Mouse (Mus musculus) erythroid progenitor cell, adult 5-6 weeks (primary cell): Measurements from ENCODE around the gene Mapk8ip2. TPM values are rescaled to one million over a fixed set of nuclear protein-coding genes. Genes with fewer than 3 reads are reported as not detected.
"Not testable (repeated sequence)": the region's sequence is repeated elsewhere in the genome, so short reads cannot be mapped to it uniquely, and the experiment has no call there.

Experiments
- ATAC-seq: replicated peaks from 2 replicates; pipeline ENCODE4 v1.8.0; 2016; ENCODE audit warnings: moderate number of reproducible peaks, mild to moderate bottlenecking, moderate TSS enrichment, inconsistent platforms; ENCODE audit not compliant: poor library complexity, low FRiP score, severe bottlenecking
- total RNA-seq, 2 experiments: library from RNA; stranded (forward) in 1 of 2; stranded (reverse) in 1 of 2; fragments of 150-400 nt in 1 of 2; fragments of 186-747, 209-891 nt in 1 of 2; gene quantifications; 2 replicates each; pipeline versions ENCODE4 v1.2.3 to v1.2.4; 2015 to 2017; ENCODE audit warnings: low replicate concordance in 2 of 2

Gene Mapk8ip2
- total RNA-seq (2015; ENCODE audit: low replicate concordance) (not detected in 2 replicates), total RNA-seq (2017; ENCODE audit: low replicate concordance) (not detected in 2 replicates)

DNA sequence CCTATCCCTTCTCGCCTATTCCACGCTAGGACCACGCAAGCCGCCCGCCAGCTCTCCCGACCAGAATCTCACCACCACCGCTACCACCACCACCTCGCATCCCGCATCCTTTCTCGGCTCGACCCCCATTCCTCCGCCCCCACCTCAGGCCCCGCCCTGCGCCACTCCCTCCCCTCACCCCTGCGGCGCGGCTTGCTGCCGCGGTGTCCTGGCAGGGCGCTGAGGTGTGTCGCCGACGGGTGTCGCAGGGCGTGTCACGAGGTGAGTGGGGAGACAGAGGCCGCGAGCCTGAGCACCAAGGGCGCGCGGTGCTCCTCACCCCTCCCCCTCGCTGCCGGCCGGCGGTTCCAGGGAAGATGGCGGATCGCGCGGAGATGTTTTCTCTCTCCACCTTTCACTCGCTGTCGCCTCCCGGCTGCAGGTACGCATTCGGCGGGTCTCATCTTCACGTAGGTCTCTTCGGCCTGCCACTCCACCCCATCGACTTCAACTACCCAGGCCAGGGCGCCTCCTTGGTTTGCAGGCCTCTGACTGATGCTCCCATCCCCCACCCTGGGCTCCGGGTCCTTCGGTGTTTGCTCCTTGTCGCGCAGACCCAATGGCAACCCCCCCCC is at the start of gene Mapk8ip2:
TSS of gene Mapk8ip2 (plus strand) at position 49 of the 614 bp plus-strand sequence.
- no peak for ATAC-seq

DNA sequence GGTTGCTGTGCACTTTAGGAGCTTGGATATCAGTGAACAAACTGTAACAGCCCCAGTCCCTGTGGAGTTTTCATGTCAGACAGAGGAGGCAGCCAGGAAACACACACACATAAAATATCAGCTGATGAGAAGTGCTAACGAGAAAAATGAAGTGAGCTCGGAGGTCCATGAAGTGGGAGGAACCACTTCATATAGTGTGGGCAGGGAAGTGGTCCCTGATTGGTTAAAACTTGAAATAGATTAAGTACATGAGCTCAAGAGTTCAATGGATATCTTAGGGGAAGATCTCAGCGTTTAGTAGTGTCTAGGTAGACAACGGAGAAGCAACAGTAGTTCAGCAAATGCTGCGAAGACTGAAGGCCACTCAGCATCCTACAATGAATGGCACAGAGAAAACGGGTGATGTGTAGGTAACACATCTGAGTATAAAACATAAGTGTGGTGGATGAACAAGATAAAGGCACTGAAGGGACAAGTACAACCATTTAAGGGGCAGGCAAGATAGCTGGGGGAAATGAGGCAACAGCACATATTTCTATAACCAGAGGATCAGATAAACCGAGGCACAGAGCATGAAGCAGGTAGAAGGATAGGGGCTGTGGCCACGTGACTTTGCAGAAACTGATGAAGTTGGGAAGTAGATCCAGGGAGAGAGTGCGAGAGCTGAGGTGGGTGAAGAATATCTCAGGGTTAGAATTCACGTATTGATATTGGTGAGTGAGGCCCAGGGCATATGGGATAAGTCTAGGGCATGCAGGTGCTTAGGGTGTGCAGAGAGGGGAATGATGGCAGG is 48.7 kb upstream of the Mapk8ip2 start:
- ATAC-seq: no peak

DNA sequence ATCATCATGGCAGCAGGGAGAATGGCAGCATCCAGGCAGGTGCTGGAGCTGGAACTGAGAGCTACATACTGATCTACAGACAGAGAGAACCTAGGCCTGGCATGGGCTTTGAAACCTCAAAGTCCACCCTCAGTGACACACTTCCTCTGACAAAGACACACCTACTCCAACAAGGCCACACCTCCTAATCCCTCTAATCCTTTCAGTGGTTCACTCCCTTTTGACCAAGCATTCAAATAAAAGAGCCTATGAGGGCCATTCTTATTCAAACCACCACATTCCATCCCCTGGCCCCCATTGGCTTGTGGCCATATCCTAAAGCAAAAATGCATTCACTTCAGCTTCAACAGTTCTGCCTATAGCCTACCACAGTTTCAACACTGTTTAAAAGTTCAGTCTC is 47.0 kb upstream of the Mapk8ip2 start:
- ATAC-seq: no peak

DNA sequence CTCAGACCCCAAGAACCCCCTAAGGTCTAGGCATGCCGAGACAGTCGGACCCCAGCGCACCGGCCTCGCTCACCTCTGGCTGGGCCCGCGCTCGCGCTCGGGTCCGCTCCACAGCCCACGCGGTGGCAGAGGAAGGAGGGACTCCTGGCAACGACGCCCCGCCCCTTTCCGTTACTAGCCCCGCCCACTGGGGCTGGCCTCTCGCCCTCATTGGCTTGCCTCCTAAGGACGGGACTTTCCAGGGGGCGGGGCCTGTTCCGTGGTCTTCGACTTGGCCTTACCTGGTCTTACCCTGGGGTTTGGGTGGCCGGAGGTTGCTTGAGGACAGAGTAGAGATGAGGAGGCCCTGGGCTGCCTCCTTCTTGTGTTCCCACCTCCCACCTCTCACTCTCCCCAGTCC is 43.6 kb upstream of the Mapk8ip2 start, which contains the start of gene Syce3:
TSS of gene Syce3 (minus strand) at position 386 of the 400 bp plus-strand sequence.
- ATAC-seq: no peak

DNA sequence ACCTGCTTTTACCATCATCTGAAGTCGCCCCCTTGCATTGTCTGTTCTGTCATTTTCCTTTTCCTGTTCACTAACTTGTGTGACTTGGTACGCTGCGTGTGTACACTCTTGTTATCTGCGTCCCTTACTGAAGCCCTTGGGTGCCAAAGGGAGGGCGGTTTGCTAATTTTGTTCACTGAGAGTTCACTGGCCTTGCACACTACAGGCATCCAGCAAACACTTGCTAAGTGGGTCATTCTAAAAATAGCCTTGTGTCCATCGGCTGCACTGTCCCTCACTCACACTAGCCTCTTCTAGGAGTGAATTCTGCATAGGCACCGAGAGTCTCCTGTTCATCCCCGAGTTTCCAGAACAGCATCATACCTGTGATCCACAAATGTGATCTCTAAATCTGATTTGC is 38.4 kb upstream of the Mapk8ip2 start:
- no peak for ATAC-seq

DNA sequence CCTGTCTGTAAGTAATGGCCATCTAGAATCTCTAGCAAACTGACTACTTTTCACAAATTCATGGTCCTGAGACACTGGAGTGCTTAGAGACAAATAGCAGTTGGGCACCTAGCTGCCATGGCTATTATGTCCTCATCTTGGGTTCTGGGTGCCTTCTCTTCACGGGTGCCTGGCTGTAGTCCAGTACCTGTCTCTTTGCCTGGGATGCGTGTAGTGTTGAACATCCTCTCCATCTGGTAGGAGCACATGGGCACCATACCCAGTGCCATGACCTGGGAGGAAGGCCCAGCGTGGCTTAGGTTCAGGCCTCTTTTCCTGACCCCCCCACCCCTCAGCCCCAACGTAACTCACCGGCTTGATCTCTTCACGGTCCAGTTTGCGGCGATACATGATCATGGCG is 31.8 kb upstream of the Mapk8ip2 start:
- ATAC-seq: no peak

DNA sequence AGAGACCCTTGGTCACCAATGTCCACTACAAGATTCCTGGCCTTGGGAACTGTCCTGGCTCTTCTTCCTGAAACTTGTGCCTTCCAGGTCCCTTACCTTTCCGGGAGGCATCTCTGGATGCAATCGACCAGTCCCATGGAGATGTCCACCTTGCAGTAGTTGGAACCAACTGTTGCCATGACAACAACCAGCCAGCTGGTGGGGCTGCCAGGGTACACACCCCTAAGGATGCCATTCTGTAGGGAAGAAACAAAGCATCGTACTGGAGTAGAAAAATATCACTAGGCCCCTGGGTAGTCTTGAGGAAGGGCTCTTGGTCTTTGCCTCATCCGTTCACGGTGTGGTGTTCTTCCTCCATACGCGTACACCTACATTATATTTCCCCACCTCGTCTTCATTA is 29.1 kb upstream of the Mapk8ip2 start:
- ATAC-seq: no peak

DNA sequence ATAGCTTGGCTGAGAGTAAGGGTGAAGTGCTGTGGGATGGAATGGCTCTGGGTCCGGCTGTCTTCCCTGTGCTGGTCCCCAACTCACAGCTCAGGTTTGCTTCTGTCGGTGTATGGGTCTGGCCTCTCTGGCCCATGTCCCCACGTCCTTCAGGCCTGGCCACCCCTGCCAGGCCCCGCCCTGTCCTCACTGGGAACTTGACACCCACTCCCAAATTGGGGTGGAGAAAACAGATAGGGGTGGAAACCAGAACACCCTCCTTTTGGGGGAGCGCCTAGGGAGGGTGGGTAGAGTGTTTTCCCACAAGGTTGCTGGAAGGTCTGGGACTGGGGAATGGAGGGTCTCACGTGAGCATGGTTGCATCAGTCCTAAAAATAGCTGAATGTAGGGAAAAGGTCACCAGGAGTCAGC is 28.0 kb upstream of the Mapk8ip2 start, which contains the start of gene Cpt1b:
TSS of gene Cpt1b (minus strand) at position 153 of the 411 bp plus-strand sequence.
- no peak for ATAC-seq

DNA sequence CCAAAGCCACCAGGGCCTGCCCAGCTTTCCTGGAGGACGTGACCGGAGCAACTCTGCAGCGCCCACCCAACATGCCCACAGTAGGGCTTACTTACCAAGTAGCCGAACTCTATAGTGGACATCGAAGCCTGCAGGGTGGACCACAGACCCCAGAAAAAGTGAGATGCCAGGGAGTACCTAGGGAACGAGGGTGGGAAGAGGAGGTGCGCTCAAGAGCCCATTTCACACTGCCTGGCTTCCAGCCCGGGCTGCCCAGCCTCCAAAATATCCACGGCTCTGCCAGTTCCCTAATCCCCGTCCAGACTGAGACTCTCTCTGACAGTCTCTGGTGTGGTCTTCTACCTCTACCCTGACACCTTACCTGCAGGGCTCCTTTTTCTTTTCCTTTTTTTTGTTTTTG is 27.0 kb upstream of the Mapk8ip2 start:
- ATAC-seq: no peak

DNA sequence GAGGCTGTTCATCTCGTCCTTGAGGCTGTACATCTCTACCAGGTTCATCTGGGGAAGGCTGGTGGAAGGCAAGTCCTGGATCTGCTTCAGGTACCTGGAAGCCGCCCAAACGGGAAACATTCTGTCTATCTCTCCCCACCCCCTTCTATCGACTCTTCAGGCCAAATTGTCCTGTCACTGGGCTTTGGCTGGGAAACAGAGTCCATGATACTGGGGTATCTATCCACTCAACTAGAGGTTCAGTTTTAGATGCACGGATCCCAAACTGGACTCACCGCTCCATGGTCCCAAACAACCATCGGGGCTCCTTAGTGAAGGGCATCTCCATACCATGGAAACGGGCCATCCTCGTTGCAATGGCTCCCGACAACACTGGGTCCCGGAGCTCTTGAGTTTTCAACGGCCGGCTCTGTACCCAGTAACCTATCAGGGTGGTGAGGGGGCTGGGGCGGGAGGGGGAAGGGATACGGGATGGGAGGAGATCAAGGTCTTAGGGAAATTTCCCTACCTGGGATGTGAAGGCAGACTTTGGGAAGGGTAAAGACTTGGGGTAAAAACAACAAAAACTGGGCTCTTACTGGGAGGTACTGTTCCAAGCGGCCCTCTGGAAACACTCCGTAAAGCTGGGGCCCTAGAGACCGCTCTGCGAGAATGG is 25.4 kb upstream of the Mapk8ip2 start:
- no peak for ATAC-seq

DNA sequence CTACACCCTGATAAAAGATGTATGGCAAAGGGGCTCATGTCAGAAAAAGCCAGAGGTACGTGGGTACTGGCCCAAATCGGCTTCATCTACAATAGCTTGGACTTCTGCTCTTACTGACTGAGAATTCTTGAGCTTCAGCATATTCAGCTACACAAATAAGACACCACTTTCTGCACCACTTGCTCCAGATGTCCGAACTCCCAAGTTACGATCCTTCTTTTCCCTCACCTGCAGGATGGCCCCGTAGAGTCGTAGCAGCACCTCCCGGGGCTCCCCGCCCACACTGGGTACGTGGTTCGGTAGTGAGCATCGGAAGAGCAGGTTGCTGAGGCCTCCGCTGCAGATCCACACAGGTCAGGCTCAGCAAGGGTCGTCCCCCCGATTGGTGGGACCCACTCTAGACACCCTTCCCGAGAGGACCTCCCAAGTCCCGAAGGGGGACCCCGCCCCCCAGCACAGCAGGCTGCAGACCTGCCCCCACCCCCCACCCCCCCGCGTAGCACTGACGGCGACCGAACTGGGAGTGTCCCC is 24.8 kb upstream of the Mapk8ip2 start:
- ATAC-seq: no peak

DNA sequence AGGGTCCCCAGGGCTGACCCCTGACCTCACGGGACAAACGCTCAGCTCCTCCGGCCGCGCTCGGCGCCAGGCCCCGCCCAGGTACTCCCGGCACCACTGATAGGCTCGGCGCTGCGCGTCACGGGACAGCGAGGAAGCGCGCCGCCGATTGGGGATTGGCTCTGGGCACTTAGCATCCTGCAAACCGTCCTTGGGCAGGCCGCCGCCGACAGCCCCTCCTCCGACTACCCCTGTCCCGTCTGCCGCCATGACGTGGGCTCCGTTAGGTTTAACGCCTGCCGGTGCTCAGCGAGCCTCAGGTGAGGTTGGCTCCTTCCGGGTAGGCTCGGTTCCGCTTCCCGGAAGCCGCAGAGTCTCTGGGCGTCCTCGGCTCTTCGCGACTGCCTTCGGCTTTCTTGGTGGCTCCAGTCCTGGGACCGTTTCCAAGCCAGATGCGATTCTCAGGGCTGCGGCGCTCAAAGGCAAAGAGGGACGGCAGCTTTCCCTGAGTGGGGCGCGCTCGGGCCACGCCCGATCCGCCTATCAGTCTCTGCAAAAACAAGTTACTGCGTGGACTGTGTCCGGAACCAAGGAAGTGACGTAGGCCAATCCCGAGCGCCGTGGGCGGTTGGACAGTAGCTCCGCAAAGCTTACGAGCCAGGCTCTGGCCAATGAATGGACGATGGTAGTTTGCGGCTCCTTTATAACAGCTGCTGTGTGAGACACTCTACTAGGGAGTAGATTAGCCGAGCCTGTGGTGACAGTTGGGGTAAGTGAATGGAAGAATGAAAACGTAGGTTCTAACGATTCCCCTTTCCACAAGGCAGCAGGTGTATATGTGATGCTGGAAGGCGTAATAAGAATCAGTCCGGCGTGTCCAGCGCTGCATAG is 24.1 kb upstream of the Mapk8ip2 start, which contains the start of the genes C730034F03Rik, Gm44502 and Chkb:
TSS of gene C730034F03Rik (plus strand) at position 238 of the 870 bp plus-strand sequence.
TSS of gene Gm44502 (minus strand) at position 345 of the 870 bp plus-strand sequence.
TSS of gene Chkb (minus strand) at position 557 of the 870 bp plus-strand sequence.
- peak; percentile 91 for ATAC-seq

DNA sequence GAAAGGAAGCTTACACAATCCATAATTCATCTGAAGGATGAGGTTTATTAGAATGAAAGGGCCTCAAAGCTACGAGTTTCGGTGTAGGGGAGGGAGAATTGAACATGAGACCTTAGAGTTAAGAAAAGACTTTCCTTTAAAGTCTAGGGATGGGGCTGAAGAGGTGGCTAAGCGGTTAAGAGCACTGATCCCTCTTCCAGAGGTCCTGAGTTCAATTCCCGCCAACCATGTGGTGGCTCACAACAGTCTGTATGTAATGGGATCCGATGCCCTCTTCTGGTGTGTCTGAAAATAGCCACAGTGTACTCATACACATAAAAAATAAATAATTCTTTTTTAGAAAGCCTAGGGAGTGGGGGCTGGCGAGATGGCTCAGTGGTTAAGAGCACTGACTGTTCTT is 23.4 kb upstream of the Mapk8ip2 start:
- peak; percentile 5 for ATAC-seq

DNA sequence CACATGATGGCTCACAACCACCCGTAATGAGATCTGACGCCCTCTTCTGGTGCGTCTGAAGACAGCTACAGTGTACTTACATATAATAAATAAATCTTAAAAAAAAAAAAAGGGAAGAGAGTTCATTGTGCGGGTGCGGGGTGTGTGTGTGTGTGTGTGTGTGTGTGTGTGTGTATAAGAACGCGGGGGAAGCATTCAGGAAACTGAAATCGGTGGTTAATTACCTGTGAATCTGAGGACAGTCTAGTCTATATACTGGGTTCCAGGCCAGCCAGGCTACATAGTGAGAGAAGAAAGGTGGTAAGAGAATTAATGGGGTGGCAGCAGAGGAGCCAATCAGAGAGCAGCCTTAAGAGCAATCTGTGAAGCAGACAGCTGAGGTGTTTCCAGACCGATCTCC is 22.9 kb upstream of the Mapk8ip2 start:
- ATAC-seq: not testable (repeated sequence)

DNA sequence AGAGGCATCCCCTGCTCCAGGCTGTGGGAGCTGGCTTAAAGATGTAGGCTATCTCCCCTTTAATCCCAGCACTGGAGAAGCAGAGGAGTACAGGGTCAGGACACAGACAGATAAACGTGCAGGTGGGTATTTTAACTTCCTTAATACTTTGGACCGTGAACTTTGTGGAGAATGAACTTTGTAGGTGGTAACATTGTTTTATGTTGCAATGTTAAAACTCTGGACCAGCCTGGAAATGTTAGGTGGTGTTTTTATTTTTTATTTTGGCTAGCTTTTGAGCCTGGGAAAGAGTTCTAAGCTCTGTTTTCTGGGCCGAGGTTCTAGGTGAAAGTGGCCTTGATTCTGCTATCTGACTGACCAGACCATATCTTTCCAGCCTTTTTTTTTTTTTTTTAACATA is 22.4 kb upstream of the Mapk8ip2 start:
- no peak for ATAC-seq

DNA sequence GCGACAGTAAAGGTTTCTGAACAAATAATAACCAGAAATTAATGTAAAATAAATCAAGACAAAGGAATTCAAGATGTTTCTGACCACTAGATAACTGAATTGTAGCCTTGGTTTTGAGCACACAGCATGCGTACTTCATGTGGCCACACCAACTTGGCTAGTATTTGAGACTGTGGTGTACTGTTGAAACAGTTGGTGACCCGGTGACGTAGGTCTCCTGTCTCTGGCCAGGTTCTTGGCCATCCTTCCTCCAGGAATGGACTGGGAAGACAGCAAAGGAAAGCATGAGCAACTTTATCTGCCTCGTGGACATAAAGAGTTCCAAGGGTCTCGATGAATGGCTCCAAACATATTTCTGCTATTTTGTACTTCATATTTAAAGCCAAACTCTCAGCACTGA is 21.9 kb upstream of the Mapk8ip2 start:
- ATAC-seq: no peak

DNA sequence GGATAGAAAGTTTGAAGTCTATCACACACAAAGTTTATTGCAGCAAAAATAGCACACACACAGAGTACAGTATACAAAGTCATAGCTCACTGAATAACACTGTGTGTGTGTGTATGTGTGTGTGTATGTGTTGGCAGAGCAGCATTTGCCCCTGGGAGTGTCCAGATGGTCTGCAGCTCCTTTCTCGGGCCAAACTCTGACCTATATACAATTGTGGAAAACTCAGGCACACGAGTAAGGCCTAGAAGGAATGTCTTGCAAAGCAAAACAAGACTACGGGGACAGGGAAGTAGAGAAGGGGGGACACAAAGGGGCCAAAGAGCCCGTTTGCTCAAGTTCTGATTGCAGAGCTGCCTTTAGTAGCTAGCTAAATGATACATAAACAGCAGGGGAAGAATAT is 20.8 kb upstream of the Mapk8ip2 start:
- no peak for ATAC-seq

DNA sequence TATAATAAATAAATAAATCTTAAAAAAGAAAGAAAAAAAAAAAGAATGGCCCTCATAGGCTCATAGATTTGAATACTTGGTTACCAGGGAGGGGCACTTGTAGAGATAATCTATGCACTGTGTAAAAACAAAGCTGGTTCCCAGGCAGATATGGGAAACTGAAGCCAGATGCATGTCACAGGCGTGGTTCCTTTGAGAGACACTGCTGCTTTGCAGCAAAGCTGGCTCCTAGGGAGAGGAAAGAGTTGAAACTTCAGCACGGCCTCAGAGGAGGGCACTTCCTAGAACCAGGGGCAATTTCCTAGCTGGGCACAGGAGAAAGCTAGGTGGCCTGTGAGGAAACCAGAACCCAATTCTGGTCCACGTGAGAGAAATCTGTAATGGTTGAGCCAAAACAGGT is 19.6 kb upstream of the Mapk8ip2 start:
- ATAC-seq: no peak

DNA sequence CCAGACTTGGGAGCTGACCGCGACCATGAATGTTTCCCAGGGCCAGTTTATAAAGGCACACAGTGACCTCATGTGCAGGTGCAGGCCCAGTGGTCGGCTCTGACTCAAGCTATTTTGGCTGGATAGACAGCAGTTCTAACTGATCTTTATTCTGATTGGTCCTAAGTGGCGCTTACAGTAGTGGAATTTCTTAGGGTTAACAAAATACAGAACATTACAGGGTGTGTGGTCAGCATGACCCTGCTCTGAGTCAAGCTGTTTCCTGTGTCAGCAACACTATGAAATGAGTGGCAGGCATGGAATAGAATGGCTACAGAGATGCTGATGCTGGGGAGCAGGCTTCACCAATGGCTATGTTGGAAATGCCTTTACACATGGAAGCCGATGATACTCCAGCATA is 17.8 kb upstream of the Mapk8ip2 start:
- ATAC-seq: no peak
